Mouse (Mus musculus) right cerebral cortex, postnatal 14 days (tissue): ENCODE data around the gene Gm17364.
"Not testable (repeated sequence)": the region's sequence is repeated elsewhere in the genome, so short reads cannot be mapped to it uniquely, and the experiment has no call there.

Experiments
- DNase-seq: peaks from one replicate; pipeline ENCODE4 v3.0.0; 2022

The Gm17364 gene

DNA sequence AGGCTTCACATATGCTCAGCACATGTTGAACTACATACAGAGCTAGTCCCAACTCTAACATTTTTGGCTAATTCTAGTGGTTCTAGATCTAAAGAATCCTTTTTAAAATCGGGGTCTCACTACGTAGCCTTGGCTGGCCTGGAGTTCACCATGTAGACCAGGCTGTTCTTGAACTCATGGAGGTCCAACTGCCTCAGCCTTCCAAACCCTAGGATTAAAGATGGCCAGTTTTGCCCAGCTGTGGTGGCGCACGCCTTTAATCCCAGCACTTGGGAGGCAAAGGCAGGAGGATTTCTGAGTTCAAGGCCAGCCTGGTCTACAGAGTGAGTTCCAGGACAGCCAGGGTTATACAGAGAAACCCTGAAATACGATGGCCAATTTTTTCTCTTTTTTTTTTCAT is 22.5 kb downstream of the Gm17364 start:
- DNase-seq, result not testable (repeated sequence)

DNA sequence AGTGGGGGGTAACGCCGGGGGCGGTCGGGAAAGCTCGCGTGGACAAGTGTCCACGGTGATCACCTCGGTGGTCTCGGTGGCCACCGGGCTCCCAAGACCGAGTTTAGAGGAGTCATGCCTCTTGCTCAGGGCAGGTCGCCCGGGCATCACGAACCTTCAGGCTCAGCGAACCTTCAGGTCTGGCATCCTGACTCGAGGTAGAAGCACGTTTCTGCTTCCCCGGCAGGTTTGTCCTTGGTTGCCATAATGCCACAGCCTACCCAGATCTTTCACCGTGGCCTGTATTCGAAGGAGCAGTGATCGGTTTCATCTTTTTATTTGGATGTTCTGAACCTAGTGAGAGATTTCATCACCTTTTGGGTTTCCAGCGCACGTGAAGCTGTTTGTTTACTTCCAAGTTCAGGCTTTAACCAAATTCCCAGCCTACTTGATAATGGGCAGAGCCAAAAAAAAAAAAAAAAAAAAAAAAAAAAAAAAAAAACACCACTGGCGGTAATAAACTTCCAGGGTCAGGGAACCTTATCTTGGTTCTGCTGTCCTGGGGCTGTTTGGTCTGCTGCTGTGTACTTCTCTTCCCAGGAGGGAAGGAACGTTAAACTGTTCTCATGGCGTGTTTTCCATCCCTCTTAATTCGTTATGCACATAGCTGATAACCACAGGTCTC is 23.3 kb downstream of the Gm17364 start:
- DNase-seq, result no peak

DNA sequence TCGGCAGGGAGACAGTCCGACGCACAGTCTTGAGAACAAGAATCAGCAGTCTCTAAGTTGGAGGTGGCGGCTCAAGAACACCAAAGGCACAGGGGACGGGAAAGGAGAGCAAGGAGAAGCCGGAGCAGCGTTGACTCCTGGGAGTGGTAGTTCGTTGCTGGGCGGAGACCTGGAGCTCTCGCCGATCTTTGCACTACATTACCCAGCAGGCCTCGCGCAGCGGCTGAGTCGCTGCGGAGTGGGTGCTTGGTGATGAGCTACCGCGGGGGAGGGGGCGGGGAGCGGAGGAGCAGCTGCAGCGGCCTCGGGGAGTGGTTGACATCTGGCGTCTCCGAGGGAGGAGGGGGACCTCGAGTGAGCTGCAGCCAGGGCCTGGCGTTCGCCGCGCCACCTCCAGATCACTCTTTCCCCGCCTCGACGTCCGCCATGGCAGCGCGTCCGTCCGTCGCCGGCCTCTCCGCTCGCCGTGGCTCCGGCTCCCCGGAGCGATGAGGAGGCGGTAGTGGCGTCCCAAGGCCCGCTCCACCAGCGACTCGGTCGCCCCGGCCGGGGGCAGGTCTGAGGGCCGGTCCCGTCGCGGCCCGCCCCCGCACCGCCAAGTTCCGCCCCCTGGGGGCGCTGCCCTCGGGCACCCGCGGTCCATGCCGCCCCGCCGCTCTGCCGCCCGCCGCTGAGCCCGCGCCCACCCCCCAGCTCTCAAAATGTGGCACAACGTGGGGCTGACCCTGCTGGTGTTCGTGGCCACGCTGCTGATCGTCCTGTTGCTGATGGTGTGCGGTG is 24.0 kb downstream of the Gm17364 start, which contains the start of gene Smim13:
Smim13 (plus strand) TSS at position 307 of the 780 bp plus-strand sequence.
- peak; percentile 88 for DNase-seq

DNA sequence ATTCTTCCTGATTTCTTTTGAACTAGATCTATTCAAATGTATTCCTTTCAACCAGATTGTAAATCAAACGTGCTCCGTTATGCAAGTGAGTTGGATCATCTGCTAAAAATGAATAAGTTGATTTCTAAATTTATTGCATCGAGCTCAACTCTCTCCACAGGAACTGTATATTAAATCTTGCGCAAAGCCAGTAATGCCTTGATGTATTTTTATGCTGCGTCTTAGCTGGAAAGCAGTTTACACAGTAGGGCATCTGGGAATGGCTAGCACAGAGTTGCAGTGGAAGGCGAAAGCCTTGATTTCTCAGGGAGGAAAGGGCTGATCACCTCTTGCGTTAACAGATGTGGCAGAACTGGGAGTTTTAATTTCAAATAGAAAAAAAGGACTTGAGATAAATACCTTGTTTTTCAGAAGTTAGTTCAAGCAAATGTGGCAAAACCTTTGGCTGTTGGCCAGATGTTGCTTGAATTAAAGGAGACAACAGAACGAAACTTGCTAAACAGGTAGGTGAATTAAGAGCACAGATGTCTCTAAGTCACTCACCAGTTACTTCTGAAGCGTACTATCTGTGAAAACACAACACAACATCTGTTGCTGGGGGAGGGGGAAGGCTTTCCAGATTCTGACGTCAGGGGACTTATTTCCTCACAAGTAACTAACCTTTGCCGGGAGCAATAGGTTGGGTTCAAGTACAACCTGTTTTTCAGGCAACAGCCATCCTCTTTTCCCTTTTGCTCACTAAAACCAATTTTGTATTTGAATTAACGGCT is 24.8 kb downstream of the Gm17364 start:
- peak; percentile 28 for DNase-seq

DNA sequence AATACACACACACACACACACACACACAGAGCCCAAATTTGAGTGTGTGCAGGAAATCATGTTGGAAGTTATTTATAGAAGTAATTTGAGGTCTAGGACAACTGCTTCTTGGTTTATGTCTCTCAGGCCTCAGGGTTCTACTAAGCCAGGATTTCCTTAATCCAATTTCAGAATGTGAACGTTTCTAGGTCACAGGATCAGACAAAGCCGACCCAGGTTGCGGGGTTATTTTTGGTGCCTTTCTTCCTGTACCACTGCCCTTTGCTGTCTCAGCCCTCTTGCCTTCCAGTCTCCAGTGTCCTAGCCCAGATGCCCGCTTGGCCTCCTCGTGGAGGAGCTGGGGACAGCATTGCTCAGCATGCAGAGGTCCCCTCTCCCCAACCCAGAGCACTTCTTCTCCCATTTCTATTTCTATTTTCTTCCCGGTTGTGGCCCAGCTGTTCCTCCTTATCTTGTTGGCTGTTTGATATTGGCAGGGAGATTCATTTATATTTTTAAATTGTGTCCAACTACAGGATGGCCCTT is 29.4 kb downstream of the Gm17364 start:
- DNase-seq, result no peak

DNA sequence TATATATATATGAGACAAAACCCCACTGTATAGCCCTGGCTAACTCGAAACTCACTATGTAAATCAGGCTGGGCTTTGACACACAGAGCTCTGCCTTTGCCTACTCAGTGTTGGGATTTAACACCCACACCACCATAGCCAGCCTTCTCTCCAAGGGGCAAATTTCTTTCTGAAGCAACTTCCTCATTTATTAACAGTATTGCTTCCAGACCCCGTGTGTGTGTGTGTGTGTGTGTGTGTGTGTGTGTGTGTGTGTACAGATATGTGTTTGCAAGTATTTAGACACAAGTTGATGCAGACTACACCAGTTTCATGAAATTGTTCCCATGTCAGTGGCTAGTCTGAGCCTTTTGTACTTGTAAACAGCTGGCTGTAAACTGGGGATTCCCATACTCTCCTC is 32.2 kb downstream of the Gm17364 start:
- no peak for DNase-seq

DNA sequence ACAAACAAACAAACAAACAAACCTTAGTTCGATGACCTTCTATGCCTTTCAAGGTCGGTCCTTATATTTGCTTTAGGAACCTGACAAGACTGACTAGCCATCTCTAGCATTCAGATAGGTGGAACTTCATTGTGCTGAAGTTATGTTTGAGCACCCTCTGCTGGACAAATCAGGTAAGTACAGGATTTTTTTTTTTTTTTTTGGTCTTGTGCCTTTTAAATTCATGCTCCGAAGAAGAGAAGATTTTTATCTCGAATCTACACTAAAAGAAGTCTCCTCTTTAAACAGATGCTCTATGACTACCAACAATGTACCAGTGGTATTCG is 35.0 kb downstream of the Gm17364 start:
- DNase-seq, result no peak

DNA sequence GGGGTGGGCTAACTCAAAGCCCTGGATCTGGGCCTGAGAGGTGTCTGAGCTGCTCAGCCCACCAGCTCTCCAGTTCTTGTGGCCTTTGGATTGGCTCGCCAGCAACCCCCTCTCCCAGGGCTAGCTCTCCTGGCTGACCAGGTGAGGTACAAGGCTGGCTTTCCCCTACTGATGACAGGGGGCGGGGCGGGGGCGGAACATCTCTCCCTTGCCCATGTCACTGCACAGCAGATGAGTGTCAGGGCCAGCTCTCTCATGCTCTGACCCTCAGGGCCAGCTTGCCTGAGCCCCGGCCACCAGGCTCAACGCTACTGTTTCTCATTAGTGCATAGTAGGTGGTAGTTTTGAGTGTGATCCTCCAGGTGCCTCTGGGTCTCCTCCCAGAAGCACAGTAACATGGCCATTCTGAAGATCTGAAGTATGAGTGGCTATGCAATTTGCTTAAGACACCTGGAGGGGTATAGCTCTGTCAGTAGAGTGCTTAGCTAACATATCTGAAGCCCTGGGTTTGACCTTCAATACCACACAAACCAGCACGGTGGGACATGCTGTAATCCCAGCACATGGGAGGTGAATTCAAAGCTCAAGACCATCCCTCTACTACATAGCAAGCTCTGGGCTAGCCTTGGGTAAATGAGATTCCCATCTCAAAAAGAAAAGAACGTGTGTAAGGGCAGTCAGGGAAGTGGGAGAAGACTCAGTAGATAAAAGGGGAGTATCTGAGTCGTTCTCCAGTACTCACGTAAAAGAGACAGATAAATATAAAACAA is 35.6 kb downstream of the Gm17364 start:
- DNase-seq, result no peak

DNA sequence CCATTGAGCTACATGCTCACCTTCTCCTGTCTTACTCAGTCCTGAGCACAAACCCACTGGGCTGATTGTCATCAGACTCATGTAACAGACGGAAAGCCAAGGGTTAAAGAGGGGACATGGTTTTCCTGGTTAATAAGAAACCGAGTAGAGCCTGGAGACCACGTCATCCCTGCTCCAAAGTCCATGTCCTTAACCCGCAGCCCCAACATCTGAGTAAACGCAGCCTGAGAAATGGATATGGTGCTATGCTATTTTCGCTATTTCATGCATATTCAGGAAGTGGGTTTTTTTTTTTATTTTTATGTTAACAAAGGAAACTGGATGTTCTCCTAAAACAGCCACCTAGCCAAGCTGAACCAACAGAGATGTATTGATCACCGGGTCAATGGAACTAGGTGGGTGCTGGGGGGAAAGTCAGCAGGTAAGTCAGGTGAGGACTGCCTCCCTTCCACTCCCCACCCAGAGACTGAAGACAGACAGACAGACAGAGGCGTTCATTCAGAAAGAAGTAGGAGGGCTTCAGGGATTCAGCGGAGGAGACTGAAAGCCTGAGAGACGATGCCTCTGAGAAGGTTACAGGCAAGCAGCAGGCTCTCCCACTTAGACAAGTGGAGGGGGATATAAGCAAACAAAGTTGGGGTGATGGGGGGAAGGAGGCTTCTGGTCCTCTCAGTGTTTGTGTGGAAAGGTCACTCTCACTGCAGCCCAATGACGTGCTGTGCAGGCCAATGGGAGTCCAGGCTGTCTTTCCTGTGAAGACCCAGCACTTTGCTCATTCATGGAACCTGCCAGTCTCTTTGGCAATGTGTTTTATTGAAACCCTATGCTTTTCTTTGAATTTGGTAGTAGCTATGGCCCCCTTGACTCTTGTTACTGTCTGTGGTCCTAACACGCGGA is 37.7 kb downstream of the Gm17364 start:
- no peak for DNase-seq

DNA sequence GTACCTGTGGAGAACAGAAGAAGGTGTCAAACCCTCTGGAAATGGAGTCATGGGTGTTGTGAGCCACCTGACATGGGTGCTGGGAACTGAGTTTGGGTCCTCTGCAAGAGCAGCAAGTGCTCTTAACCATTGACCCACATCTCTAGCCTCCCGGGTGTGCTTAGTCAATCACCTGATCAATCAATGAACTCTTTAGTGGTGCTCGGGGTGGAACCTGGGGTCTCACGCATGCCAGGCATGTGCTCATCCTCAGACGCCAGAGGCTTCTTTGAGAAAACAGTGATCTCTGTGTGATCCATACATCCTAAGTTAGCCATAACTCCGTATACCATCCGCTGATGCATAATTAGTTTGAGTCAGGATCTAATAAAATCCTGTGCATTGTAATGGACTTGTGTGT is 38.6 kb downstream of the Gm17364 start:
- no peak for DNase-seq

DNA sequence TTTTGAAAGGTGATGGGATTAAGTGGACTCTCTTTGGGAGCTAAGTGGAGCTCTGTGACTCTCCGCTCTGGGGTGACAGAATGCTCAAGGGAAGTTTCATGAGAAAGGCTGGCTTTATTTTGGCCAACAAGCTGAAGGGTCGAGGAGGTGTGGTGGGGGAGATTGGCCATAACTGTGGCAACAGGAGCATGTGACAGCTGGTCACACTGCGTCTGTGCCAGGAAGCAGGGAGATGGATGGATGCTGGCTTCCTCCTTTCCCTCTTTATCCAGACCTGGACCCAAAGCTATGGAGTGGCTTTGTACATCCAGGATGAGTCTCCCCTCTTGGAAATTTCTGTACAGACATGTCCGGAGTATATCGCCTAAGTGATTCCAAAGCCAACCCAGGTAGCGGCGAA is 40.5 kb downstream of the Gm17364 start:
- no peak for DNase-seq

DNA sequence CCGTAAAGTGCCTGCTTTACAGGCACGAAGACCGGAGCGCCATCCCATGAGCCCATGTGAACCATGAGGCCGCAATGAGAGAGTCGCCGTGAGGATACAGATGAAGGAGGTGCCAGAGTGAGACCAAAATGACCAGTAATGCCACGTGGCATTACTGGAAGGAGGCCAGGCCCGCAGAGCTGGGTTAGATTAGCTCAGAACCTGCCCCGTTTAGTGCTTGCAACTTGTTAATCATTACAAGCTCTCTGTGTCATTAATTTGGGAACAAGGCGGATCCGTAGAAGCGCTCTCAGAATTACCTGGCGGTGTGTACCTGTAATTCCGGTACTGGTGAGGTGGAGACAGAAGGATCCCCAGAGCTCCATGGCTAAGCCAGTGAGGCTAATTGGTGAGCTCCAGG is 41.6 kb downstream of the Gm17364 start:
- DNase-seq, result no peak

DNA sequence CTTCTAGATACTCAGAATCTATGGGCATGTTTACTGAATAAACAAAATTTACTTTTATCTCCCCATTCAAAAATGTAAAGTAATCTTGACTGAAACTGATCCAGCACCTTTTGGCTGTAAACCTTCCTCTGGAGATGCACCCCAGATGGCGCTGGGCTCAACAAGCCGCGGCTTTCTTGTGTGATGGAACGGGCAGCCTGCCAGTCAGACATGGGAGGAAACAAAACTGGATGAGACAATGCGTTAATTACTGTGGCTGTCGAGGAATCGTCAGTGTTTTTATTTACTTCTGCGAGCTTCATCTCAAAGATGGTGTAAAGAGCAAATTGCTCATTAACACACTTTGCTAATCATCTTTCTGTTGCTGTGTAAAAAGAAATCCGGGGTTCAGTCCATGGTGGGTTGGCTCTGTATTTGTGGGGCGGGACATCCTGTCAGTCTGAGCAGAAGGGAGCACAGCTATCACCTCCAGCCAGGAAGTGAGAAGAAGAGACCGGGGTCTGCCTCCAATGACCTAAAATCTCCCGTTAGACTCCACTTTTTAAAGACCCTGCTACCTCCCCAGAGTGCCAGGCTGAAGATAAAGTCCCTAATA is 42.3 kb downstream of the Gm17364 start:
- DNase-seq, result peak; percentile 52

DNA sequence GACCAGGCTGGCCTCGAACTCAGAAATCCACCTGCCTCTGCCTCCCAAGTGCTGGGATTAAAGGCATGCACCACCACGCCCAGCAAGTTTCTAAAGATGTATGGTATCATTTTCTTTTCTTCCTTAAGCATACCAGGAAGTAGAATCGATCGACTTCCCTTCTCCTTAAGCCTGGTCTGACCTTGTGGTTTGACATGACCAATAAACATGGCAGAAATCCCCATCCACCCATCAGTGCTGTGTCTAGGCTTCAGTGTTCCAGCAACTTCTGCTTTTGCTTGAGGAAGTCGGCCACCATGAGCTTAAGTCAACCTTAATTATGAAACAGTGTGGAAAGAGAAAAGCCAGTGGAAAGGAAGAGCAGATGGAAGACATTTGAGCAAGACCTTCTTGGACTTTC is 43.5 kb downstream of the Gm17364 start:
- DNase-seq, result no peak

DNA sequence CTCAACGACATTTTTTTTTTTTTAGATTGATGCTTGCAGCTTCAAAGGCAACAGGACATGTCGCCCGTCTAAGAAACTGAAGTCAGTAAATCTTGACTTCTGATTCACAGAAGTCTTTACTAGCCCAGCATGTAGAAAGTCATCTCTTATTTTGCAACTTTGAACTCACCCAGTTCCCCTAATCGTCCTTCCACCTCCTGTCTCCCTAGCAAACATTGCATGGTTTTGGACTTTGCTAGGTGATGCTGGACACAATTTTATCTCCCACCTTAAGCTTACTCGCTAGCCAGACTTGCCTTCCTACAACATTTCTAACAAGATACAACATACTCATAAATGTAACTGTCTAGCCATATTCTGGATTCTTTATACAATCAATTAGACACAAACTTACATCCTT is 45.7 kb downstream of the Gm17364 start:
- DNase-seq, result no peak

DNA sequence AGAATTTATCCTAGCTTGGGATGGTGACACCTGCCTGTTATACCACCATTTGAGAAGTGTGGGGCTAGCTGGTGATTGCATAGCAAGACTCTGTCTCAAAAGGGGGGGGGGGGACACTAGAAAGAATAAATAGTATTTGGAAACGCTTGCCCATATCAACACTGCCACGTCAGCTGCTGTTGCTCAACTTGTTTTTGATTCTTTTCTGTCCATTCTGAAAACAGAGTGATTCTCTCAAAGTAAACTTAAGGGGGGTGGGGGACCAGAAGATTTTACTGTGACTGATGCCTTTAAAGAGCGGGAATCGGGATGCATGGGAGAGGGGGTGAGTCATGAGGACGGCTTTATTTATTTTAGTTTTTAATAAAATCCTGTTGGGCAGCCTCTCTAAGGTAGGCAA is 47.3 kb downstream of the Gm17364 start:
- no peak for DNase-seq
